Mouse (Mus musculus) embryonic fibroblast, embryonic 13.5 days (primary cell): Measurements from ENCODE around the gene Eml4.

ENCODE experiments used
- CTCF ChIP-seq: IDR thresholded peaks from 2 replicates; pipeline ENCODE4 v1.5.1; 2011; ENCODE audit warnings: mild to moderate bottlenecking, control low read depth, low read length, moderate library complexity, borderline replicate concordance; ENCODE audit not compliant: insufficient read depth
- POLR2A ChIP-seq: IDR thresholded peaks from 2 replicates; pipeline ENCODE4 v1.6.1; 2011; ENCODE audit warnings: low read depth, mild to moderate bottlenecking, control low read depth, low read length, moderate library complexity

DNA sequence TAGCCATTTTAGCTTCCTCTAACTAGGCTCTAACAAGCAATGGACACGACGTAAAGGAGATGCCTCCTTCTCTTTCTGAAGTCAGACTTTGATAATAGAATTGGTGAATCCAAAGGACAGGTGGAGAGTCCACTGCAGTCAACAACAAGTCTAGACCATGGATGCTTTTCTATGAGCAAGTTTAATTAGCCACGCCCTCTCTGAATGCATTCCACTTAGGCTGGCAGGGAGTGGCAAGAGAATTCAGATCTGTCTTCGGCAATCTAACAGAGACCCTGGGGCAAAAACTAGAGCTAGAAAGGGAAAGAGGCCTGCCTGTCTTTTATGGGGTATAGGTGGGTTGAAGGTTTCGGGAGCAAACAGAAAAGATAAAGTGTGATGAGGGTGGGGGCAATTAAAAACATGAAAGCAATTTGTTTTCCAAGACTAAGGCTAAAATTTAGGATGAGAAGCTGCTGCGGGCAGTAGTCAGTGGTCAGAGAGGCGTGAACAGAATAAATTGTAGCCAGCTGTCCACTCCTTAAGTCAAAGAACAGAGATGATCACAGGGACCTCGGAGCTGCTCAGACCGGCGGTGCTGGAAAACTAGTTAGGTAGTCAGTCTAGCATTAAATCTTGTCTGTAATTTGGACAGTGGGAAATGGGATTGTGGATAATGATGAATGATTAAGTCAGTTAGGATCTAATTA lies 27.2 kb downstream of the Eml4 start:
- TF ChIP-seq CTCF, result no peak
- TF ChIP-seq POLR2A, result no peak
